Mouse (Mus musculus) kidney, embryonic 15.5 days (tissue): ENCODE measurements around the gene Chd4. TPM values are rescaled to one million over a fixed set of nuclear protein-coding genes. Genes with fewer than 3 reads are reported as not detected.

ENCODE experiments used
- ATAC-seq: fragments of 200-750 bp; cut with Nextera tagmentation; replicated peaks from 2 replicates; pipeline ENCODE4 v1.8.0; 2017; ENCODE audit warnings: moderate TSS enrichment; ENCODE audit not compliant: low FRiP score
- H3K27ac ChIP-seq: fragments of 300-500 bp; sonication (generic); 2 replicates; pipeline ENCODE4 v1.5.1; 2015; ENCODE audit warnings: mild to moderate bottlenecking, inconsistent platforms
- H3K27me3 ChIP-seq: fragments of 300-500 bp; sonication (generic); 2 replicates; pipeline ENCODE4 v1.6.1; 2015; ENCODE audit warnings: inconsistent platforms
- H3K36me3 ChIP-seq: fragments of 300-500 bp; sonication (generic); 2 replicates; pipeline ENCODE4 v1.6.1; 2015; ENCODE audit warnings: inconsistent platforms
- H3K4me1 ChIP-seq: fragments of 300-500 bp; sonication (generic); 2 replicates; pipeline ENCODE4 v1.6.1; 2015; ENCODE audit warnings: inconsistent platforms
- H3K4me2 ChIP-seq: fragments of 300-500 bp; sonication (generic); 2 replicates; pipeline ENCODE4 v1.6.1; 2015; ENCODE audit warnings: moderate library complexity, mild to moderate bottlenecking, inconsistent platforms
- H3K4me3 ChIP-seq: fragments of 300-500 bp; sonication (generic); replicated peaks from 2 replicates; pipeline ENCODE4 v1.5.1; 2015; ENCODE audit warnings: mild to moderate bottlenecking, inconsistent platforms
- H3K9ac ChIP-seq: fragments of 300-500 bp; sonication (generic); 2 replicates; pipeline ENCODE4 v1.6.1; 2015; ENCODE audit warnings: mild to moderate bottlenecking, inconsistent platforms
- H3K9me3 ChIP-seq: fragments of 300-500 bp; sonication (generic); replicated peaks from 2 replicates; pipeline ENCODE4 v1.6.1; 2016; ENCODE audit warnings: inconsistent platforms
- WGBS: fragments of 180-500 bp; shearing (Covaris S2); methylation state at CpG from one replicate; pipeline ENCODE4 v1.1.7; 2015; ENCODE audit warnings: mixed read lengths; 5-methylcytosine and 5-hydroxymethylcytosine counted together
- polyA plus RNA-seq: library from polyadenylated mRNA; unstranded; fragments of >200 nt; fragmentation: Nextera tagmentation; extraction: Ambion mirVana; gene quantifications from 2 replicates; pipeline ENCODE4 v1.2.1, GENCODE M21; 2015

Chd4 gene
- polyA plus RNA-seq, 1 experiment from 2014 or later, result 99.2 TPM

DNA sequence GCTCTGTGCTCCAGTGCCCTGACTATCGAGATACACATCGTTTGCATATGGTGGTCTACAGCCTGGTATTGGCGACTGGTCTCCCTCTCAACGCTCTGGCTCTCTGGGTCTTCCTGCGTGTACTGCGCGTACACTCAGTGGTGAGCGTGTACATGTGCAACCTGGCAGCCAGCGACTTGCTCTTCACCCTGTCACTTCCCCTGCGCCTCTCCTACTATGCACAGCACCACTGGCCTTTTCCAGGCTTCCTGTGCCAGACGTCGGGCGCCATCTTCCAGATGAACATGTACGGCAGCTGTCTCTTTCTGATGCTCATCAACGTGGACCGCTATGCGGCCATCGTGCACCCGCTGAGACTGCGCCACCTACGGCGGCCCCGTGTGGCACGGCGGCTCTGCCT lies 14.4 kb upstream of the Chd4 start:
- peak overlapping the region; percentile 80 for H3K4me2 ChIP-seq
- H3K36me3 ChIP-seq, result no peaks in the 10 kb centered on the region
- no peaks in the 10 kb centered on the region for H3K27me3 ChIP-seq
- peak overlapping the region; percentile 38; the same call in 1 of the 2 replicates for H3K27ac ChIP-seq
- H3K4me1 ChIP-seq, result peaks cover 8% of the 10 kb centered on the region
- peak overlapping the region; percentile 47 for H3K4me3 ChIP-seq
- no peak; the same call in 1 of the 2 replicates for ATAC-seq
- H3K9me3 ChIP-seq, result no peaks in the 10 kb centered on the region
- 27% methylated on average over 25 of the region's 25 CpGs for WGBS
- peak overlapping the region; percentile 41 for H3K9ac ChIP-seq

DNA sequence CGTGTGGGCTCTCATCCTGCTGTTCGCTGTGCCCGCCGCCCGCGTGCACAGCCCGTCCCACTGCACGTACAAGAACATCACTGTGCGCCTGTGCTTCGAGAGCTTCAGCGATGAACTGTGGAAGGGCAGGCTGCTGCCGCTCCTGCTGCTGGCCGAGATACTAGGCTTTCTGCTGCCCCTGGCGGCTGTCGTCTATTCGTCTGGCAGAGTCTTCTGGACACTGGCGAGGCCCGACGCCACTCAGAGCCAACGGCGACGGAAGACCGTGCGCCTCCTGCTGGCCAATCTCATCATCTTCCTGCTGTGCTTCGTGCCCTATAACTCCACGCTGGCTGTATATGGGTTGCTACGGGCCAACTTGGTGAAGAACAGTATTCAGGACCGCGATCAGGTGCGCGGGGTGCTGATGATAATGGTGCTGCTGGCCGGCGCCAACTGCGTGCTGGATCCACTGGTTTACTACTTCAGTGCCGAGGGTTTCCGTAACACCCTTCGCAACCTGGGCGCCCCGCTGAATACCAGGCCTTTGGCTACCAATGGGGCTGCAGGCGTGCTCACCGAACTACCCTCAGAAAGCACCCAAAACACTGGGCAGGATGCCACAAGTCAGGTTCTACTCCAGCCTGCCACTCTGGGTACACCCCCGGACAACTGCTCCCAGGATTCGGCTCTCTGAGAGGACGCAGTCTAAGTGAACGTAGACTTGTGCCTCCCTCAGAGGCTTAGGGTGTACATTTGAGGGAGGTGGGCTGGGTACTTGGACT lies 13.8 kb upstream of the Chd4 start:
- Histone ChIP-seq H3K4me1 (peaks cover 8% of the 10 kb centered on the region), H3K9ac (peak overlapping the region; percentile 41)

DNA sequence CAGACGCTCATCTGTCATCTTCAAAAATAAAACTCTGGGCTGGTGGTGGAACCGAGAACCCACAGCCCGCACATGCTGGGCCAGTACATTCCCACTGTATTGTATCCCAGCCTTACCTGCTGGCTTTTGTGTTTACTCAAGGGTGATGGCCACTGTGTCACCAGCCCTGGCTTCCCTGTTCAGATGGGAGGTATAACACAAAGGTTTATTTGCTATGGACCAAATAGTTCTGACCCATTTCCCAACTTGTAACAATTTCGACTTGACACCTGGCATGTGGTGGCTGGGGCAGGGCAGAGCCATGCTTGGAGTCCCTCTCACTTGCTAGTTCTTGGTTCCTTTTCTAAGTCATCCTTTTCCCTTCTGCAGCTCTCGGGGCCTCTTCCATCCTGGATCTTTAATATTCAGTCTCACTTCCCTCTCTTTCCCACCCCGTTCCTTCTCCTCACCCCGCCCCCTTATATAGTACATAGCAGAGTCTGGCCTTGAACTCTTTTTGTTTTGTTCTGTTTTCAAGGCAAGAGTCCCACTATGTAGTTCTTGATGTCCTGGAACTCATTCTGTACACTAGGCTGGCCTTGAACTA lies 12.9 kb upstream of the Chd4 start:
- no peaks in the 10 kb centered on the region for H3K9me3 ChIP-seq
- 93% methylated on average over 7 of the region's 7 CpGs for WGBS
- no peaks in the 10 kb centered on the region for H3K36me3 ChIP-seq
- H3K27ac ChIP-seq, result no peak overlapping the region
- H3K27me3 ChIP-seq, result no peaks in the 10 kb centered on the region
- H3K4me2 ChIP-seq, result no peak overlapping the region
- peaks cover 8% of the 10 kb centered on the region for H3K4me1 ChIP-seq
- ATAC-seq, result no peak
- H3K9ac ChIP-seq, result no peak overlapping the region
- no peak overlapping the region for H3K4me3 ChIP-seq

More for the DNA sequence above, 13.8 kb upstream of the Chd4 start:
- Histone ChIP-seq H3K9me3 (no peaks in the 10 kb centered on the region), H3K27me3 (no peaks in the 10 kb centered on the region), H3K4me2 (peak overlapping the region; percentile 80), H3K27ac (peak overlapping the region; percentile 38; the same call in 1 of the 2 replicates), H3K36me3 (no peaks in the 10 kb centered on the region), H3K4me3 (peak overlapping the region; percentile 47)
- ATAC-seq, result peak; percentile 92
- WGBS, result 22% methylated on average over 45 of the region's 45 CpGs

DNA sequence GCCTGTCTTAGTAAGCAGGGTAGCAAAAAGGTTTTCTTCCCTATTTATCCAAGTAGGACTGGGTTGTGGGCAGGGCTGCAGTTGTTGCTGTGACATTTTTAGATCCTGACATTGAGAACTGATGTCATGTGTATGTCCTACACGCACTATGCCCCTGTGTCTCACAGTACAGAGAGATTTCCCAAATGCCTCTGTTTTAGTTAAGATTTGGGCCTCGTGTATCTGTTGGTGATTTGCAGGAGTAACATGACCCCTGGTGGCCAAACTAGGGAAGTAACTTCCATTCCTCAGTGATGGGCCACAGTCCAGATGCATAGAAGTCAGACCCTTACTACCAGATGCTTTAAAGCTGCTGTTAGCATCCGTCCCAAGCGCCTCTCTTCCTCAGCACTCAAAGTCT lies 11.4 kb upstream of the Chd4 start:
- Histone ChIP-seq H3K9ac (no peak overlapping the region), H3K27me3 (no peaks in the 10 kb centered on the region), H3K9me3 (no peaks in the 10 kb centered on the region), H3K27ac (0 out of 2 replicates have a peak overlapping the region, but pooled peaks have one; percentile 18), H3K4me1 (peaks cover 23% of the 10 kb centered on the region), H3K36me3 (no peaks in the 10 kb centered on the region), H3K4me3 (no peak overlapping the region), H3K4me2 (no peak overlapping the region)
- ATAC-seq, result no peak; the same call in 1 of the 2 replicates
- WGBS, result 4% methylated on average over 4 of the region's 4 CpGs

DNA sequence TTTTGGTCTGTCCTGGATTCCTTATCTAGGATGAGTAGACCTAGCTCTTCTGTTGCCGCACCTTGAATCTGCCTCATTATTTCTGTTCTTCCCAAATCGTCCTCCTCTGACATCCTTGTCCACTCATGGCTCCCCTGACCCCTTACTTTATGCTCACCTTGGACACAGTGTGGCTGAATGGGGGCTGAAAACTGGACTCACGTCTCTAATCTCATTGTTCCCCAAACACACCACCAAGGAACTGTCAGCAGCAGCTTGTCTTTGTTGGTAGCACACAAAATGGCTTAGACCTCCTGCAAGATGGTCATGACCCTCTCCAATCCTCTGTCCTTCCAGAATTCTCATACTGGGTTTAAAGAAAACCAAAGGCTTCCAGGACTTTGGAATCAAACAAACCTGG lies 7.8 kb upstream of the Chd4 start:
- Histone ChIP-seq H3K9ac (no peak overlapping the region), H3K9me3 (no peaks in the 10 kb centered on the region), H3K27ac (peak overlapping the region; percentile 97), H3K36me3 (no peaks in the 10 kb centered on the region), H3K4me2 (no peak overlapping the region), H3K4me1 (peaks cover 36% of the 10 kb centered on the region), H3K4me3 (no peak overlapping the region), H3K27me3 (no peaks in the 10 kb centered on the region)
- no peak for ATAC-seq
- 77% methylated on average over 3 of the region's 3 CpGs for WGBS

DNA sequence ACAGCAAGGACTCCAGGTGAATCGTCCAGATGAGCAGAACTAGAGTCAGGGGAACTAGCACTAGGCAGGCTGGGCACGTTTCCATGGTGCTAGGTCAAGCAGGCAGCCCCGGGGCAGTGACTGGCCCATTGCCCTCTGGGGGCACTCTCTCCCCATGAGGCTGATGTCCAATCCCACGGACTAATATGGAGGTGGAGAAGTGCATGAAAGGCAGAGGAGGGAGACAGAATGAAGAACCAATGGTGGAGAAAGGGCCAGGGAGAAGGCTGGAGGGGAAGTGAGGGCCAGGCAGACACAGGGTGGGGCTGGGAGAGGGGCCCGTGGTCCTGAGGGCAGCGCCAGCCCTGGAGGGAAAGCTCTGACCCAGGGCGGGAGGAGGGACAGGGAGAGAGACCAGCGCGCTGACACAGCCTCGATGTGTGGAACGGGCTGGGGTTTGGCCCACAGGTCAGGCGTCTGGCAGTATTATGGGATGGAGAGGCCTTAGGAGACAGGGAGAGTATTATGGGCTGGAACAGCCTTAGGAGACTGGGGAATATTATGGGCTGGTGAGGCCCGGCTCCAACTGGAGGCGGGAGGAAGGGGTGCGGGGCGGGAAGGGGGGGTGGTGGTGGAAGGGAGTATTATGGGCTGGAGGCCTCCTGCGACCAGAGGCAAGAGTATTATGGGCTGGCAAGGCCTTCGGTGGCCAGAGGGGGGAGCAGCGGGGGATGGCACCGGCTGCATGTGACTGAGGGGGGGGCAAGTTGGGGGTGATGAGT lies 7.0 kb upstream of the Chd4 start:
- Histone ChIP-seq H3K36me3 (no peaks in the 10 kb centered on the region), H3K4me3 (peak overlapping the region; percentile 1; the same call in 1 of the 2 replicates), H3K4me1 (peaks cover 36% of the 10 kb centered on the region), H3K9ac (no peak overlapping the region), H3K9me3 (no peaks in the 10 kb centered on the region), H3K27me3 (no peaks in the 10 kb centered on the region), H3K27ac (peak overlapping the region; percentile 97), H3K4me2 (peak overlapping the region; percentile 56)
- 1% methylated on average over 20 of the region's 20 CpGs for WGBS
- peak; percentile 91 for ATAC-seq

DNA sequence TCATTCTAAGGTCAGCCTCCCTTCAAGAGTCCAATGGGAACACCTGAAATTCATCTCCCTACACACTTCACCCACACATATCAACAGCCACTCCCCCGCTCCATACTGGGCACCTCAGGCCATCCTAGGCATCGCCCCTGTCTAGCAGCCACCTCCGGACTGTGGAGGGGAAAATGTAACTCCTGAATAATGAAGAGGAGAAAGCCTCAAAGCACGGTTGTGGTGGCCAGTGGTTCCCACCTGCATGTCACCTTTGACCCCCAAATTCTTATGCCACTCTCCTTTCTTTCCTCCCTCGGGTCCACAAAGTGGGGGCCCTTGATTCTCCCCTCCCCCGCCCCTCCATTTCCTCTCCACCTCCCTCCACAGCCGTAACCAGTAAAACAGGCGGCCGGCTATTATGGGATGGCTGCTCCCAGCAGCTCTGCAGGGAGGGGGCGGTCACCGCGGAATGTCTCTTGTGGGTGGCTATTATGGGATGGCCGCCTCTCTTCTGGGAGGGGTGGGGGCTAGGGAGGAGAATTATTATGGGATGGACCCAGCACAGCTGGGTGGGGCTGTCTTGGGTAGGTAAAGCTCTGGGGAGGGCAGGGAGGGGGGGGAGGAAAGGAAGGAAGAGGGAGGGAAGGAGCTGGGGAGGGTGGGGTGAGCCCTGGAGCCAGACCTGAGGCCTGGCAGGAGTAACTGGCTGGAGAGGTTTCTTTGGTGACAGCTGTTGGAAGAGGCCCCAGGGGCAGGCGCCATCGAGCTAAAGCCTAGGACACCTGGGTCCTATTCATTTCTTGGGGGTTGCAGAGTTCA lies 6.1 kb upstream of the Chd4 start:
- H3K27me3 ChIP-seq, result no peaks in the 10 kb centered on the region
- no peaks in the 10 kb centered on the region for H3K9me3 ChIP-seq
- peaks cover 33% of the 10 kb centered on the region for H3K4me1 ChIP-seq
- H3K9ac ChIP-seq, result peak overlapping the region; percentile 41
- no peaks in the 10 kb centered on the region for H3K36me3 ChIP-seq
- peak overlapping the region; percentile 97 for H3K27ac ChIP-seq
- peak overlapping the region; percentile 23 for H3K4me3 ChIP-seq
- H3K4me2 ChIP-seq, result peak overlapping the region; percentile 56
- 2% methylated on average over 15 of the region's 15 CpGs for WGBS
- ATAC-seq, result peak; percentile 74

DNA sequence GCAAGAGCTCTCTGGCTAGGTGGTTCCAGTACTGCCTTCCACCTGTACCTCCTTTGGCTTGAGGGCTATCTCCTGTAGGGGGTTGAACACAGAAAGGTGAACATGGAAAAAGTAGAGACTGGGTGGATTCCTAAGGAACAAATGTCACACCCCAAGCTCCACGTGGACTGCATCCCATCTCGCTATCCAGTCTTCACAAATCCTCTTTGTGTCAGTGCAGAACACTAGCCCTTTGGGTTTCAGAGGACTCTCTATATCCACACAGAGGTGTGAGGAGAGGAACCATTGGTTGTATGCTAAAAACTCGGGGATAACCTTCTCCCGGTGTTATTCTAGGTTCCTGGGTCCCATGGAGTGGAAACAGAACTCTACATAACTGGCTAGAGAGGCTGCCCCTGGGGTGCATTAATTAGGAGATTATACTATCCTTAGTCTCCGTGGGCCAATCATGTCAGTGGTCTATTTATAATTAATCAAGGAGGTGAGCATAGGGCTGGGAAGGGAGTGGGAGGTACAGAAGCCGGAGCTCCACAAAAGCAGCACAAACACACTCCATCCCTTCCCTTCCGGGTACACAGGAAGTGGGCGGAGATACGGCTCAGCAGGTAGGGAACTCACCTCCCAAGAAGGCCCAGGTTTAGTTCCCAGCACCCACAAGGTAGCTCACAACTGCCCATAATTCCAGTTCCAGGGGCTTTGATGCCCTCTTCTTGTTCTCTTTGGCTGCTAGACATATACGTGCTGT lies 5.3 kb upstream of the Chd4 start:
- no peaks in the 10 kb centered on the region for H3K9me3 ChIP-seq
- ATAC-seq, result peak; percentile 0; the same call in 1 of the 2 replicates
- 53% methylated on average over 10 of the region's 10 CpGs for WGBS
- H3K27me3 ChIP-seq, result no peaks in the 10 kb centered on the region
- H3K9ac ChIP-seq, result 0 out of 2 replicates have a peak overlapping the region, but pooled peaks have one; percentile 36
- H3K27ac ChIP-seq, result peak overlapping the region; percentile 97
- H3K4me2 ChIP-seq, result peak overlapping the region; percentile 56
- no peaks in the 10 kb centered on the region for H3K36me3 ChIP-seq
- peaks cover 41% of the 10 kb centered on the region for H3K4me1 ChIP-seq
- H3K4me3 ChIP-seq, result peak overlapping the region; percentile 23

DNA sequence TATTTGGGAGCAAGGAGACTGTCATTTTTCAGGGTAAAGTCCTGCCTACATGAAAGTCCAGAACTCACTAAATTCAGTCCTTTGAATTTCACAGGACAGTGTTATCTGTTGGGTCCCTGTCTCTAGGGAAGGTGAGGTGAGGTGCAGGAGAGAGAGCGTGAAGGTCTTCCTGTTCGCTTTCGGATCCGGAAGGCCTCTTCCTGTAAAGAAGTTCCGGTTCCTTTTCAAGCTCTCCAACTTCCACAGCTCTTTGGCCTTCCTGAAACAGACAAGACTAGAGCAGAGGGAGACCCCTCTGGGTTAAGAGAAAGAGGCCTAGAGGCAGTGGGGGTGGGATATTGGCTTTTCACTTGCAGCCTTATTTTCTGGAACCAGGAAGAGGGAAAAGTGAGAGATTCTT lies 3.4 kb upstream of the Chd4 start:
- no peak for ATAC-seq
- peaks cover 47% of the 10 kb centered on the region for H3K4me1 ChIP-seq
- 89% methylated on average over 5 of the region's 5 CpGs for WGBS
- no peaks in the 10 kb centered on the region for H3K9me3 ChIP-seq
- no peak overlapping the region for H3K4me3 ChIP-seq
- H3K9ac ChIP-seq, result no peak overlapping the region
- H3K36me3 ChIP-seq, result no peaks in the 10 kb centered on the region
- H3K27ac ChIP-seq, result peak overlapping the region; percentile 57
- no peaks in the 10 kb centered on the region for H3K27me3 ChIP-seq
- H3K4me2 ChIP-seq, result no peak overlapping the region

DNA sequence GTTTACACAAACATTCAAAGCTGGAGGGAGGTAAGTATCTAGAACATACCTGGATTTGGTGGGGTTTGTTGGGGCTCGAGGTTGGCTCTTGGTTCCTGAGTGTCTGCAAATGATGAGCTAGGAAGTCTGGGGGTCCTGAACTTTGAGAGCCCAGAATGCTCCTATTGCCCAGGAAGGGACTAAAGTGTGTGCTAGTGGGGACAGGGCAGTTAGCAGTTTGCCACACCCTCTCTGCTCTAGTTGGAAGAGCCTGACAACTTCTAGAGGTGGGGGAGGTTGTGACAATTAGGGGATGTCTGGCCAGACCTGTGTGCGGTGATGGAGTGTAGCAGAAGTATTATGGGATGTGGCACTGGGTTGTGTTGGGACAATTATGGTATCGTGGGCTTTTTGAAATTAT lies 938 bp upstream of the Chd4 start:
- Histone ChIP-seq H3K27ac (peak overlapping the region; percentile 99), H3K4me2 (no peak overlapping the region), H3K9ac (no peak overlapping the region), H3K36me3 (peaks cover 19% of the 10 kb centered on the region), H3K4me1 (peaks cover 51% of the 10 kb centered on the region), H3K9me3 (no peaks in the 10 kb centered on the region), H3K4me3 (no peak overlapping the region), H3K27me3 (no peaks in the 10 kb centered on the region)
- WGBS, result 28% methylated on average over 3 of the region's 3 CpGs
- ATAC-seq, result no peak

DNA sequence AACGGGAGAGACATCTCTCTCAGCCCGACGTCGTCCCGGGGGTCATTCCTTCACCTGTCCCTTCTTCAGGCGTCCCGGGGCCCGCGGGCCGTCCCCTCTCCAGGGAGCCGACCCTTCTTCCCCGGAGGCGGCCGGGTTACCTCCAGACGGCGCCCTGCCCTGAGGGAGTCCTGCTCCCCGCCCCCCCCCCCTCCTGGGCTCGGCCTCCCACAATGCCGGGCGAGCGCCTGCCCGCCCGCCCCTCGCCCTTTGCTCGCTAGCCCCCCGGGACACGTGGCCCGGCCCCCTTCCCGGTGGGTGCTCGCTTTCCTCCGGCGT lies 457 bp downstream of the Chd4 start:
- Histone ChIP-seq H3K27me3 (no peaks in the 10 kb centered on the region), H3K4me1 (peaks cover 52% of the 10 kb centered on the region), H3K9me3 (no peaks in the 10 kb centered on the region), H3K4me2 (peak overlapping the region; percentile 87), H3K4me3 (peak overlapping the region; percentile 97), H3K27ac (peak overlapping the region; percentile 99), H3K36me3 (peaks cover 33% of the 10 kb centered on the region), H3K9ac (peak overlapping the region; percentile 85)
- 0% methylated on average over 12 of the region's 32 CpGs for WGBS
- ATAC-seq, result no peak; the same call in 1 of the 2 replicates
